Mouse (Mus musculus) spleen, postnatal 36 days (tissue): ENCODE data around the gene Tcp1.

Experiments
- DNase-seq, 2 experiments: peaks; one replicate each; pipeline ENCODE4 v3.0.0; 2022; ENCODE audit warnings: low spot score in 2 of 2, mixed read lengths in 1 of 2

The Tcp1 gene

DNA sequence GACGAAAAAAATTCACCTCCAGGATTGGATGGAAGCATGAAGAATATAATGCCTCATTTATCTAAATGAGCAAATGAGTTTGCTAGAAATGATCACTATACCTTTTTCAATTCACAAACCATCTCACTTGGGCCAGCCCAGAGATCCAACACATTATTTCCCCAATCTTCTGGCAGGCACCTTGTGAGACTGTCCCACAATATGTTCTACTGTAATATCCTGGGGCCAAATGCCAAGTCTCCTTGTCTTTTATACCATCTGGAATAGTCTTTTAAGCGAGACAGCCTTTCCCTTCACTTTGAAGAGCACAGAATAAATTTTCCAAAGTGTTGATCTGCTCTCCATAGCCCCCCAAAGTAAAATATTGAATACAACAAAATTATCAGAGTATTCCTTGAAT is 58.4 kb downstream of the Tcp1 start:
- no peak for DNase-seq
